Mouse (Mus musculus) adrenal gland (tissue): ENCODE measurements around the gene Apba3.

Experiments used
- microRNA-seq, 2 experiments: library from miRNA; unstranded; fragments of <30 nt; microRNA quantifications; one replicate each; pipeline ENCODE4; 2019

The Apba3 gene

Small RNAs within 50 kb of the gene (microRNA-seq; reads per million reads assigned to microRNA genes)
- 8.0 to 13.6 reads per million in 2 experiments for gene Mir3057
